Mouse (Mus musculus): ENCODE measurements around the gene Cntn4. TPM values are rescaled to one million over a fixed set of nuclear protein-coding genes. Genes with fewer than 3 reads are reported as not detected.
"Not testable (repeated sequence)": the region's sequence is repeated elsewhere in the genome, so short reads cannot be mapped to it uniquely, and the experiment has no call there.

Cntn4 gene
- polyA plus RNA-seq, 2 experiments from 2014 or later, result not detected

GRCm38 (mm10) chr6:106332933-106333332 lies 655.5 kb downstream of the Cntn4 start:
- ATAC-seq, result no peak

GRCm38 (mm10) chr6:106335066-106335465 lies 657.6 kb downstream of the Cntn4 start:
- ATAC-seq, result no peak

GRCm38 (mm10) chr6:106336805-106337204 lies 659.3 kb downstream of the Cntn4 start:
- no peak for ATAC-seq

DNA sequence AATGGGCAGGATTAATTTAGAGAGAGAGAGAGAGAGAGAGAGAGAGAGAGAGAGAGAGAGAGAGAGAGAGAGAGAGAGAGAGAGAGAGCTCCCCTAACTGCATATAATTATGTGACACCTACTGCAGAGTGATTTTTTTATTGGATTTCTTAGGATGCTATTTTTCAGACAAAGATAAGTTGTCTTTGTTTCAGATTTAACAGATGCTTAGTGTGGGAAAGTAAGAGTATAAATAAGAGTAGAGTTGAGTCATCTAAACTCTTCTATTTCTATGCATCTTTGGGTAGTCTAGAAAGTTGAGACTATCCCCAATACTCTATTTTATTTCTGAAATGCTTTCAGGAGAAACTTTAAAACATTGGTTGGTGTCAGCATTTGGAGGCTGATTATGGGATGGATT lies 660.4 kb downstream of the Cntn4 start:
- ATAC-seq, result no peak

DNA sequence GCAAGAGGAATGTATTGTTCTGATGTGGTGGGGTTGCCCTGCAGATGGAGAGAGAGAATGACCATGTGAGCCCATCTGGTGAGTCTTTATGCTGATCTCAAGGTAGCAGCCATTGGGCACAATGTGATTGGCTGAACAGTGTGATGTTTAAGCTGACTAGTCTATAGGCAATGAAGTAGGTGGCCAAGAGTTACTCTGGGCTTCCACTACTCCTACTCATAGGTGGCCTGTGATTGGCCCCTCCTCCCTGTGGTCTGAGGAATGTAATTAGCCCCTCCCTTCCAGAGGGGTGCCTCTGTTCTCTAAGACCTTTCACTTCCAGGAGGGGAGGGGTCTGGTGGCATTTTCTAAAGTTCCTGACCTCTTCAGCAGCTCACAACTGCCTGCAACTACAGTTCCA lies 663.7 kb downstream of the Cntn4 start:
- ATAC-seq, result no peak

DNA sequence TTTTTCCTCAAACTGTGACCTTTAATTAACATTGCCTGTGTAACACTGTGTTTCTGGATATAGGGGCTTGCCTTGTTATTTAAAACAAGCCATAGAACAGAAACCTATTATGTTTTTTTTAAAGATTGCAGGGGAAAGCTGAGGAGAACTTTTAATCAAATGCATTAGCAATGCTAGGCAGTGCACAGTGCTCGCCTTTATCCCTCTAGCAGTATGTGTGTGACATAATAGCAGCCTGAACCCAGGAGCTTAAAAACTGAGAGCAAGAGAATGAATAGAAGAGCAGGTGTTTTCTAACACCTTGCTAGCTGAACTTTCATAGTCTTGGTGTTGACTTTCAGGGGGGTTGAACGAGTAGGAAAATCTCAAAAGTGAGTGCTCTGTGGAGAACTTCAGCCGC lies 672.6 kb downstream of the Cntn4 start:
- ATAC-seq, result no peak

- no peak for ATAC-seq
Observed at GRCm38 (mm10) chr6:106351389-106351788, 673.9 kb downstream of the Cntn4 start.

DNA sequence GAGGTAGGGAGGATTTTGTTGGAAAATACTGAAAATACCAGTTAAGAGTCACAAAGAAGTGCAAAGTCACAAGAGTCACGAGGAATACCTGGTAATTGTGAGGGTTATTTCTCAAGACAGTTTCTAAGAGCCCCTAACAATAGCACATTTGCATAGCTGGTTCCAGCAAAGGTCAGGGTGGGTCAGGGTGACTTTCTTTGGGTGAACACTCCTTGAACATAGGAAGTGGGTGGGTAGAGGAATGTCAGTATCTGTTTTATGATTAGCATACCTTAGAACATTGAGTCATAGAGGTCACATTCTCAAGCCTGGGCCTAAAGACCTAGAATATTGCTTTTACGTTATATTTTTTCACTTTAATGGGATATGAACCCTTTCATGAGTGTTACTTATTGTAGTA lies 681.3 kb downstream of the Cntn4 start:
- not testable (repeated sequence) for ATAC-seq

DNA sequence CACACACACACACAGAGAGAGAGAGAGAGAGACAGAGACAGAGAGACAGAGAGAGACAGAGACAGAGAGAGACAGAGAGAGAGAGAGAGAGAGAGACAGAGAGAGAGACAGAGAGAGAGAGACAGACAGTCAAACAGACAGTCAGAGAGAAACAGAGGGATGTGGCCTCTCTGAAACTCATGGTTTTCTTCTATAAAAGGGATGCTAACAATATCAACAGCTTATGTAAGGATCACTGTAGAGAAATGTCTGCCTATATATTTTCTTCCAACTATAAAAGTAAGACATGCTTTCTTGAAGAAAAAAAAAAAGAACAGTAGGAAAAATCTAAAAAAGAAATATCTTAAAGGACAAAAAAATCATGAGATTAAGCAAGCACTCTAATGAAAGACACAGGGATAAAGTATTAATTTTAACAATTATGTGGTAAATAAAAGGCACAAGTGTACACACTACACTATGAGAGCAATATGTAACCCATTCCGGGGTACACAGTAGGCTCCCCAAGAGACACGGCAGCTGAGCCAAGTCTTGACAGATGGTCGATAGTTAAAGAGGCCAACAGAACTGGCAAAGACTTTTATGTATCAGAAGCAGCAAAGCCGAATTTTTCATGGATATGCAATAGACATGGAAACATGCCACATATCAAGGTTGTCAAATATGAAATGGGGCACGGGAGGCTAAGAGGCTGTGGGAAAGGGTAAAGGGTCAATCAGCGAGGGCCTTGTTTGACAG lies 704.0 kb downstream of the Cntn4 start:
- no peak for ATAC-seq

DNA sequence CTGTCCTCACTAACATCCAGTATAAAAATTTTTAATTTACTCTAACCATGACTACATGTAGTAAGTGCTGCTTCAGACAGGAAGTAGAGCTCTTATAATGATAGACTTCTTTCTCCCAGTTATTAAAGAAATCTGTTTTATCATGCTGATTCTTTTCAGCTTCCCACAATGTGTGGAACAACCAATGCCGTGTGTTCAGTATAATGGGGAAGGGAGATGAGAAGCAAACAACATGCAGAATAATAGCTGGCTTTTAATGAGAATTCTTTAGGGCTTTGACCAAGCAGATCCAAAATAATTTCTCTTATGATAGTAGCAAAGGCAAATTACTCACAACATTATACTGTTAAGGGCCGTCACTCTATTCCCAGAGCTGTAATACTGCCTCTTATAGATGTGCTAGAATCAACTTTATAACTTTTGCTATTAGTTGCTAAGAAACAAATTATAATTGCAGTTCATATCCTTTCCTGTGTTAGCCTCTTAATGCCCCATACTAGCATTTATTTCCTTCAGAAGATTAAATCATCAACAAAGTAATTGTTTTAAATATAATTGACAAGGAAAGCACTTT lies 710.5 kb downstream of the Cntn4 start:
- no peak for ATAC-seq

GRCm38 (mm10) chr6:106408014-106408413 lies 730.6 kb downstream of the Cntn4 start:
- ATAC-seq, result no peak

DNA sequence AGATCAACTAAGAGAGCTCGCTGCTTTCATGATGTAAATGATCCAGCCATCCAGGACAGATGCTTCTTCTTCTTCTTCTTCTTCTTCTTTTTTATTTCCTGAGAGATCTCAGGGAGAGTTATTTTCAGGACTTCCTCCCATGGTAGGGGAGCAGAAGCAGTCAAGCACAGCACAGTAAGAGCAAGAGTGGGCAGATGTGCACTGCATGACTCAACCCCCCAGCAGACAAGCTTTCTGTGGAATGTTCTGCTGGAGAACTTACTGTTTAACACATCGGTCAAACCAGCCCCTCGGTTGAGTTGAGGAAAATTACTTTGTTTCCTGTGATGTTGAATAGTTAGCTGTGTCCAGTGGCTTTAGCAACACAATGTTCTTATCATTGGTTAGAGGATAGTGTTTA lies 731.2 kb downstream of the Cntn4 start:
- no peak for ATAC-seq

DNA sequence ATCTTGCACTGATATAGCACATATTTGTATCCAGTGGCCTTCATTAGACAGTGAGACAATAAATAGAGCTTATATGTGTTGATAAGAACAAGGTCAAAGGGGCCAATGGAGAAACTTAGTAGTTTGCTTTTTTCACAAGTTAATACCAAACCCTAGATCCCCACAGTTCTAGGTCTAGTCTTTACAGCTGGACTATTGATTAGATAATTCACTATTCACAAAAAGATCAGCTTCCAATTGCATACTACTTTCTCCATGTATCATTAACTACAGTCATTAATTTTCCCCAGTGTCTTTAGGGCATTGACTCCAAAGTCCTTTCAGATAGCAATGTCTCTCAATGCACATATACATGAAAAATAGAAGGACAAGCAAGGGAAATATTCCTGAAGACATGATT lies 745.5 kb downstream of the Cntn4 start:
- ATAC-seq, result no peak

DNA sequence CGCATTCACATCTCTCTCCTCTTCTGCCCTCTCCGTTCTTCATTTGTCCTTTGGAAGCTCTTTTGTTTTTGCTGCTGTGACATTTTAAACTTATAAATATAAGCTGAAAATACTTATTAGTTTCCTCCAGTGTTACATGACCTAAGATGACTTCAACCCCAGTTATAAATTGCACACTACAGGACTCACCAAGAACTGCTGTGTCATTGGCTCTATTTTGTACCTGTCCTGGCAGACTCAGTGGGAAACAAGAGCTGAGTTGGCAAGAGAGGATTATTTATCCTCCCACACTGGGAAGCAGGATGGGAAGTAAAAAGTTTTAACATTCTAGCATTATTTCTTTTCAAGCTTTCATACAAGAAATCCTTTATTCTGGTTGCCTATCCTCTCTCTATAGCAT lies 746.0 kb downstream of the Cntn4 start:
- ATAC-seq, result no peak

DNA sequence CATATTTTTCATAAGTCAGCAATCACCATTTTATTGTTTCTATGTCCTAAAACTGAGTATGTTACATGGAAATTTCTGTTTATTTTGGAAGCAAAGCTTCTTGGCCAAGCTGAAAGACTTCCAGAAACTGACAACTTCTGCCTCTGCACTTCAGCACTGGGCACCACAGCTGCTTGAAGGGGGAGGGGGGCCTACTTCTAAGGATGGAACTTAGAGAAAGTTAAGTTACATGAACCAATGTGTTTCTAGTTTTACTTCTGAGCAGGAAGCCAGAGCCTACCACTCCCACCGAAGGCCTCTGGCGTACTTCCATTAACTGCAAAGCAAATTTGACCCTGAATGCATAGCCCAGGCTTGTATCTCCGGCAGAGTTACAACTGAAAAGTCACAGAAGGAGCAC lies 749.2 kb downstream of the Cntn4 start:
- ATAC-seq, result no peak

GRCm38 (mm10) chr6:106431466-106431865 lies 754.0 kb downstream of the Cntn4 start:
- ATAC-seq, result no peak

DNA sequence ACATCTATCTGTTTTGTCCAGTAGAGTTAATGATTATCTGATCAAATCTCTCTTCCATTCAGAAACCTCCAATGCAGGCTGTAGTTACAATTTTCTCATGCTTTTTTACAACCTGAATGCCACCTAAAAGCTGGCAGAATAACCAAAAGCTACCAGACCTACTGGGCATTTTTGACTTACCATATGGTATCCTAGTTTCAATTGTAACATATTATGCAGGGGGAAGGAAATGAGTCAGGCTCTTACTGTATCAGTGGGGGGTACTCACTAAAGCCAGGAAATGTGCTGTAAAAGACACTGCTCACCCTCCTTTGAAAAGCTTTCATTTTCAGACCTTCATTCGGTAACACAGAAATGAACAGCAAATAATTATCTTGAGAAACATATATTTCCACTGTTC lies 763.3 kb downstream of the Cntn4 start:
- no peak for ATAC-seq

DNA sequence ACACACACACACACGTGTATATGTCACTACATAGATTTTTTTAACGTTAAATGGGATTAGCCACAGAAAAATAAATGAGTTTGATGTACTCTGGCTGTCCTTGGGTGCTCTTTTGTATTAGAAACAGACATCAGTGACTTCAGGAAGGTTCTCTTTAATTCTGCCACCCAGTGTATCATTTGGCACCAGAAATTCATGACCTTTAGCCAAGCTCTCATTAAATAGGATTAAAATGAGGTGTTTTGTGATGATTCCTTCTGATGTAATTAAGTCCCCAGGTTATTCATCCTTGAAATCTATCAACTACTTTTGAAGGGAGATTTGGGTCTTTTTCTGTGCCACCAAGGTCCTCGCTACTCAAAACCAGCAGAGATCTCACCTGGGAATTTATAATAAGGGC lies 763.8 kb downstream of the Cntn4 start:
- ATAC-seq, result no peak

DNA sequence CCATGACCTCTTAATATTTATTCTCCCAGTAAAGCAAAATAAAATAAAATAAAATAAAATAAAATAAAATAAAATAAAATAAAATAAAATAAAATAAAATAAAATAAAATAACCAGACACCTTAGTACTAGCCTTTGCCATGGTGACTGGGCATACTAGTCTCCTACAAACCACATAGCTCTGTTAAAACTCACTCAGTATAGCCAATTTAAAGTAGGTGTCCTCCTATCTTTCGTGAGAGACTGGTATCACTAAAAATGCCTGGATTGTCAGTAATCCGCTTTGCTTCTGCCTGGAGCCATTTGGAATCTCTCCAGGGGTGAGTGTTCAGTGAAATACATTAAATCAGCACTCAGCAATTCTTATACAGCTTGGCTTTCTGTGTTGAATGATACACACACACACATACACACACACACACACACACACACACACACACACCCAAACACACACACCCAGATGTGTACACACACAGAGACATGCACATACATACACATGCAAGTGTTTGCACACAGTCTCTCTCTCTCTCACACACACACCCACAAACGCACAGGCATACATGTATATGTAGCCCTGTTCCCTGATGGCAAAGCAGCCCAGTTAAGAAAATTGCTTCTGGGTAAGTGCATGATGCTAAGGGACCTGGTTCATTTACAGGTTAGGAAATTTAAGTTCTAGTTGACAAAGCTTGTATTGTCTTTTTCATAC lies 776.8 kb downstream of the Cntn4 start:
- no peak for ATAC-seq

DNA sequence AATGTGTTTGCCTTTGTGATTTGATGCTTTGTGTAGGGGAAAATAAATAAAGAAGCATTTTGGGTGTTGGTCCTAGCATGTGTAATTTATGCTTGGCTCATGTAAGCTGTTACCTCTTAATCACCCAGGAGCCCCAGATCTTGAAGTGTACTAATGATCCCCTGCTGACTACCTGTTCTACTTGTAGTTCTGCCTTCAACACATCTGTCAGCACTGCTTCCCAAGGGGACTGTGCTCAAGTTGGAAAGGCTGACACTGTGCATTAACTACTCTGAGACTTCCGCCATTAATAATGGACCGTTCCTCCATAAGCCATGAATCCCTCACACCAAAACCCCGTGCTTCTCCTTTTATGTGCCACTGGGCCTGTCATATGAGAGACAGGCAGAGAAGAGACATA lies 778.2 kb downstream of the Cntn4 start:
- ATAC-seq, result no peak

GRCm38 (mm10) chr6:106458166-106458565 lies 780.7 kb downstream of the Cntn4 start:
- ATAC-seq, result no peak

DNA sequence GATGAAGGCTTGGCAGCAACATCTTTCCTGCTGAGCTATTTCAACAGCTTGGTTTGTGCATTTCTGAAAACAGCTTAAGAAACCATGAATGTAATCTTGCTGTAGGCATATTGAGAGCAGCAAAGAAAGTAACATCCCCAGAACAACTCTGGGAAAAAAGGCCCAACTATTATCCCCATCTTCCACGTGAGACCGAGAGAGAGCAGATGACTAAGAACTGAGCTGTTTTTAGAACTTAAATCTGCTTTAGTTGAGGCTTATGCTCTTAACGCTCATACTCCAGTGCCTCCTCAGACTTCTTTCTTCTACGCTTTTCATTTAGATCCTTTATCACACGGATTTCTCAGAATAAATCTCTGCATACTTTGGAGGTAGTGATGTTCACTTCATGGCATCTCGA lies 784.9 kb downstream of the Cntn4 start:
- ATAC-seq, result no peak

DNA sequence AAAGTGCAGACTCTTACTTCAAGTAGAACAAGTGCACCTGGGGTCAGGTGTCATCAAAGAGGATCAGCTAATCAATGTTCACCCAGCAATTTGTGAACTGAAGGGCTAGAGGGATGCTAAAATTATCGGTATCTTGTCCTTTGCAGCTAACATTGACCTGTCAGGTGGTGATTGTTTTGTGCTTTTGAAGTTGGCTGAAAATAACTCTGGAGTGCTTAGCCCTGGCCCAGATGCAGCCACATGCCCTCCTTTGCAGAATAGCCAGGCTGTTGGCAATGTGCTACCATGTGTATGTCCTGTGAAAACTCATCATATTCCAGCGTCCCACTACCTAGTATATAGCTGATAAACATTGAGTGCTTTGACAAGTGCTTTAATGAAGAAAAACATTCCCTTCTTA lies 786.4 kb downstream of the Cntn4 start:
- ATAC-seq, result no peak

DNA sequence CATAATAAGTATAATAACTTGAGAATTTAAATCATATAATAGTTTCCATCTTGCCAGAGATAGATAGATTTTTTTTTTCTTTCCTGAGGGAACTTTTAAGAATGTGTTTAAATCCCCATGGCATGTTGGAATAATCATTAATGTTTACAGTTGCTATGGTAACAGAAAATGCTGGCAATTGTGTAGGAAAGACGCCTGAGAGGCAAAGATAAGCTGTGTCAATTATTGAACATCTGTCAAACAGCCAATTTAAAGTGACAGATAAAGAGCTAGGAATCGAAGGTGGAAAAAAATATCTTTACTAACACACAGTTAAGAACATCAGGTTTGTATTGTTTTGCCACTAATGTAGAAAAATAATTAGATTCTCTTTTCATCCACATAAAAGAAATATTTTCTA lies 788.3 kb downstream of the Cntn4 start:
- no peak for ATAC-seq

All from activated CD4-positive, CD25-positive, alpha-beta regulatory T cell, adult 4 months (primary cell).